In the genomic region with DNA sequence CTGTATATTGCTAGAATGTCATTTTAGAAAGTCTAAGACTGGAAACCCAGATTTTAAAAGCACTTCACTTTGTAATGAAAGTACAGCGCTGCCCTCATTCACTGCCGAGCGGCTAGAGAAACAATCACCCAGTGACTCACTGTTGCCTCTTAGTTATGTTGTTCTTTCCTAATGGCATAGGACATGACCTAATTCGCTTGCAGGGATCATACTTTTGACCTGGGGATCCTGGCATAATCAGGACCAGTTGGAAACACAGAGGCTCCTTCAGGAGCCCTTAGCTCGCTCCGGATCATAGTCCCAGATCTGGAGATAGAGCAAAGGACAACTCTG, we compare ENCODE assay signal across 7 mouse cellular contexts. TPM values are rescaled to one million over a fixed set of nuclear protein-coding genes. Genes with fewer than 3 reads are reported as not detected.
A peak's percentile ranks its signal among the peaks of the same experiment; 100 is the strongest.
DNase-seq lines count a peak whose midpoint lies in the region; ATAC-seq and TF ChIP-seq lines count a peak whose summit lies in the region.

No protein-coding gene starts in this region.

- H3K9ac ChIP-seq in hindbrain, embryonic 13.5 days = peak overlapping the region; percentile 94
- peak overlapping the region; percentile 84 for H3K9ac ChIP-seq in midbrain, embryonic 13.5 days (replicated peaks)

- 0% methylated on average over 6 of the region's 6 CpGs for WGBS in hindbrain, embryonic 13.5 days
- under 1% methylated on average over 6 of the region's 6 CpGs for WGBS in midbrain, embryonic 13.5 days

- no peaks in the 10 kb centered on the region for H3K27me3 ChIP-seq in hindbrain, embryonic 13.5 days
- H3K27me3 ChIP-seq in midbrain, embryonic 13.5 days = no peaks in the 10 kb centered on the region

- ATAC-seq in hindbrain, embryonic 13.5 days (ENCODE audit: low FRiP score) = no peak
- ATAC-seq in midbrain, embryonic 13.5 days = no peak

- peak overlapping the region; percentile 89 for H3K4me3 ChIP-seq in embryonic fibroblast, embryonic 13.5 days (ENCODE audit: insufficient read depth, low read length)
- H3K4me3 ChIP-seq in hindbrain, embryonic 13.5 days = peak overlapping the region; percentile 83
- H3K4me3 ChIP-seq in midbrain, embryonic 13.5 days (replicated peaks) = peak overlapping the region; percentile 61

- no peak for TF ChIP-seq POLR2A in embryonic fibroblast, embryonic 13.5 days (IDR thresholded peaks at IDR 0.05; ENCODE audit: low read depth, low read length)

- no peak for TF ChIP-seq CTCF in embryonic fibroblast, embryonic 13.5 days (IDR thresholded peaks at IDR 0.05; ENCODE audit: borderline replicate concordance, insufficient read depth, low read length)

- no peaks in the 10 kb centered on the region for H3K9me3 ChIP-seq in hindbrain, embryonic 13.5 days
- H3K9me3 ChIP-seq in midbrain, embryonic 13.5 days = no peaks in the 10 kb centered on the region

- peak overlapping the region; percentile 66 for H3K4me2 ChIP-seq in hindbrain, embryonic 13.5 days
- H3K4me2 ChIP-seq in midbrain, embryonic 13.5 days (replicated peaks) = peak overlapping the region; percentile 62

- DNase-seq in lung, adult 18-20 months = peak; percentile 3 to 22
- no peak for DNase-seq in lung, postnatal 10 days
- DNase-seq in cerebellum, adult 9-10 months = no peak
- DNase-seq in cerebellum, adult 18-20 months = no peak

- peaks cover 2% of the 10 kb centered on the region; the same call in 1 of the 2 replicates for H3K4me1 ChIP-seq in embryonic fibroblast, embryonic 13.5 days (ENCODE audit: control insufficient read depth, insufficient read depth, low read length)
- peaks cover 17% of the 10 kb centered on the region for H3K4me1 ChIP-seq in hindbrain, embryonic 13.5 days (replicated peaks)
- peaks cover 24% of the 10 kb centered on the region for H3K4me1 ChIP-seq in midbrain, embryonic 13.5 days (replicated peaks)

- H3K36me3 ChIP-seq in hindbrain, embryonic 13.5 days = no peaks in the 10 kb centered on the region
- H3K36me3 ChIP-seq in midbrain, embryonic 13.5 days = no peaks in the 10 kb centered on the region

- peak overlapping the region; percentile 55; the same call in 1 of the 2 replicates for H3K27ac ChIP-seq in embryonic fibroblast, embryonic 13.5 days (ENCODE audit: insufficient read depth, low read length)
- H3K27ac ChIP-seq in hindbrain, embryonic 13.5 days = peak overlapping the region; percentile 99
- H3K27ac ChIP-seq in midbrain, embryonic 13.5 days = peak overlapping the region; percentile 98

RNA-seq across cellular contexts. Expression of a gene that starts 0.8 kb away (rescaled TPM):
- 4.9 and 5.3 TPM in 2 replicates for polyA plus RNA-seq in embryonic fibroblast, embryonic 13.5 days (2011; ENCODE audit: insufficient read length, low read depth, missing spikeins)
- 55.1 and 61.7 TPM in 2 replicates for polyA plus RNA-seq in hindbrain, embryonic 13.5 days (2015; fragmentation: Nextera tagmentation; extraction: Ambion mirVana)
- polyA plus RNA-seq in midbrain, embryonic 13.5 days (2015; fragmentation: Nextera tagmentation; extraction: Ambion mirVana) = 53.2 and 58.2 TPM in 2 replicates

Comparison
In these comparisons a context has a peak if more than half of its experiments do, and no peak if none do; other contexts are left out.
1. DNase-seq: peak in lung, adult 18-20 months (2 of 2); none in lung, postnatal 10 days (single experiment), cerebellum, adult 9-10 months (single experiment) and cerebellum, adult 18-20 months (0 of 2).
2. Peak in every context shown above with its lines, with median percentiles within 50 percentile points of each other: H3K27ac ChIP-seq and H3K4me3 ChIP-seq.